Mouse (Mus musculus) E14TG2a.4 (cell line): ENCODE data around the gene Kcnt2.

ENCODE experiments used
- CTCF ChIP-seq: conservative IDR thresholded peaks from 2 replicates; pipeline ENCODE4 v1.5.1; 2014; ENCODE audit warnings: low read length
- NANOG ChIP-seq: IDR thresholded peaks from 2 replicates; pipeline ENCODE4 v1.6.1; 2014; ENCODE audit warnings: borderline replicate concordance, low read length, mixed read lengths
- POU5F1 ChIP-seq: IDR thresholded peaks from 2 replicates; pipeline ENCODE4 v1.6.1; 2014; ENCODE audit warnings: low read length, borderline replicate concordance

DNA sequence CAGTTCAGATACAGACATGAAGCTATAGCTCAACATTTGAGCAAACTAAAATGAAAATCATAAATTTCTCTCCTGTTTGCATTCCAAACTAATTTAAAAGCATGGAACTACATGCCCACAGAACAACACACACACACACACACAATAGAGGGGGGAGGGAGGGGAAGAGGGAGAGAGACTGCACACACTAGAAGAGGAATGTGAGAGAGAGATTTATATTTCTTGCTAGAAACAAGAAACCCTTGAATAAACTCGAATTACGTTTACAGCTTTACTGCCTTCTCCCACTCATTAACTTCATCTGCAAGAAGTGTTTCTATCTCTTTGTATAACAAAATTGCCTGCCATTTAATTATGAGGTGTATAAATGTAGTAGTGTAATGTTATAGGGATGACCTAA, 209.9 kb downstream of the Kcnt2 start:
- TF ChIP-seq CTCF (no peak), POU5F1 (no peak), NANOG (no peak)
